Mouse (Mus musculus) left cerebral cortex, postnatal 10 days (tissue): ENCODE measurements around the gene Rflna. TPM values are rescaled to one million over a fixed set of nuclear protein-coding genes. Genes with fewer than 3 reads are reported as not detected.

Source experiments
- DNase-seq, 2 experiments: peaks; one replicate each; pipeline ENCODE4 v3.0.0; 2021 to 2022; ENCODE audit warnings: low spot score in 2 of 2, mixed read lengths in 1 of 2; ENCODE audit errors: extremely low spot score in 1 of 2
- intact Hi-C: fragments of 180-260 bp; cut with DNase I; formaldehyde crosslinking; loops from one replicate; pipeline ENCODE4 v1.15.1; 2025
- total RNA-seq, 2 experiments: library from RNA; stranded (reverse); gene quantifications; 2 replicates each; pipeline ENCODE4 v1.2.3; 2021

Gene Rflna
- total RNA-seq, 2 experiments from 2014 or later: 1.4 to 1.5 TPM

GRCm38 (mm10) chr5:125000756-125001250 lies 2.2 kb upstream of the Rflna start:
- DNase-seq: no peak
- intact Hi-C loops: no loop called here

GRCm38 (mm10) chr5:125003873-125004255 lies 843 bp downstream of the Rflna start:
- intact Hi-C loops: no loop called here
- DNase-seq: no peak

GRCm38 (mm10) chr5:125005871-125006652 lies 3.0 kb downstream of the Rflna start:
- DNase-seq: peak in 1 of 2 experiments; percentile 40
- intact Hi-C loops: no loop called here

GRCm38 (mm10) chr5:125006896-125007295 lies 3.9 kb downstream of the Rflna start:
- intact Hi-C loops: no loop called here
- DNase-seq: peak in 1 of 2 experiments; percentile 39

GRCm38 (mm10) chr5:125011166-125011565 lies 8.1 kb downstream of the Rflna start:
- intact Hi-C loops: no loop called here

GRCm38 (mm10) chr5:125011628-125012027 lies 8.6 kb downstream of the Rflna start:
- intact Hi-C loops: no loop called here
- no peak for DNase-seq

More at GRCm38 (mm10) chr5:125011166-125011565, 8.1 kb downstream of the Rflna start:
- no peak for DNase-seq

- intact Hi-C loops: no loop called here
- peak in 1 of 2 experiments; percentile 69 for DNase-seq
Observed at GRCm38 (mm10) chr5:125014497-125014896, 11.5 kb downstream of the Rflna start.

- intact Hi-C loops: loop anchor here (5.0 kb wide), 1 partner anchor 73 kb away; no protein-coding TSS in a partner anchor
- DNase-seq: no peak
Observed at GRCm38 (mm10) chr5:125015066-125015465, 12.0 kb downstream of the Rflna start.

GRCm38 (mm10) chr5:125015576-125015975 lies 12.6 kb downstream of the Rflna start:
- DNase-seq: no peak
- intact Hi-C loops: loop anchor here (5.0 kb wide), 1 partner anchor 73 kb away; no protein-coding TSS in a partner anchor

GRCm38 (mm10) chr5:125016421-125017242 lies 13.6 kb downstream of the Rflna start:
- intact Hi-C loops: loop anchor here (5.0 kb wide), 1 partner anchor 74 kb away; no protein-coding TSS in a partner anchor
- no peak for DNase-seq

- intact Hi-C loops: loop anchor here (5.0 kb wide), 1 partner anchor 75 kb away; no protein-coding TSS in a partner anchor
- DNase-seq: peak in 1 of 2 experiments; percentile 75
Observed at GRCm38 (mm10) chr5:125017332-125017731, 14.3 kb downstream of the Rflna start.

- intact Hi-C loops: loop anchor here (5.0 kb wide), 1 partner anchor 77 kb away; no protein-coding TSS in a partner anchor
- DNase-seq: no peak
Observed at GRCm38 (mm10) chr5:125019099-125019498, 16.1 kb downstream of the Rflna start.

- intact Hi-C loops: loop anchor here (10.0 kb wide), 1 partner anchor 116 kb away; no protein-coding TSS in a partner anchor
- no peak for DNase-seq
Observed at GRCm38 (mm10) chr5:125021298-125021697, 18.3 kb downstream of the Rflna start.

GRCm38 (mm10) chr5:125024002-125024401 lies 21.0 kb downstream of the Rflna start:
- DNase-seq: no peak
- intact Hi-C loops: loop anchor here (10.0 kb wide), 1 partner anchor 119 kb away; no protein-coding TSS in a partner anchor

- DNase-seq: no peak
- intact Hi-C loops: loop anchor here (5.0 to 10.0 kb wide), 2 partner anchors 124 to 239 kb away; no protein-coding TSS in a partner anchor
Observed at GRCm38 (mm10) chr5:125028371-125028770, 25.4 kb downstream of the Rflna start.

GRCm38 (mm10) chr5:125028911-125029310 lies 25.9 kb downstream of the Rflna start:
- intact Hi-C loops: loop anchor here (5.0 to 10.0 kb wide), 2 partner anchors 124 to 238 kb away; no protein-coding TSS in a partner anchor
- DNase-seq: no peak

GRCm38 (mm10) chr5:125036483-125036882 lies 33.5 kb downstream of the Rflna start:
- no peak for DNase-seq
- intact Hi-C loops: no loop called here

- intact Hi-C loops: no loop called here
- no peak for DNase-seq
Observed at GRCm38 (mm10) chr5:125039377-125040027, 36.5 kb downstream of the Rflna start.
